Mouse (Mus musculus) thymus, postnatal 10 days (tissue): ENCODE data around the gene Med23.

Experiments used
- DNase-seq, 2 experiments: peaks; one replicate each; pipeline ENCODE4 v3.0.0; 2021; ENCODE audit warnings: low spot score in 2 of 2

Med23 gene

GRCm38 (mm10) chr10:24869760-24870290, at the start of gene Med23:
Med23 (plus strand) TSS chr10:24869986.
- DNase-seq = peak; percentile 90 to 94

DNA sequence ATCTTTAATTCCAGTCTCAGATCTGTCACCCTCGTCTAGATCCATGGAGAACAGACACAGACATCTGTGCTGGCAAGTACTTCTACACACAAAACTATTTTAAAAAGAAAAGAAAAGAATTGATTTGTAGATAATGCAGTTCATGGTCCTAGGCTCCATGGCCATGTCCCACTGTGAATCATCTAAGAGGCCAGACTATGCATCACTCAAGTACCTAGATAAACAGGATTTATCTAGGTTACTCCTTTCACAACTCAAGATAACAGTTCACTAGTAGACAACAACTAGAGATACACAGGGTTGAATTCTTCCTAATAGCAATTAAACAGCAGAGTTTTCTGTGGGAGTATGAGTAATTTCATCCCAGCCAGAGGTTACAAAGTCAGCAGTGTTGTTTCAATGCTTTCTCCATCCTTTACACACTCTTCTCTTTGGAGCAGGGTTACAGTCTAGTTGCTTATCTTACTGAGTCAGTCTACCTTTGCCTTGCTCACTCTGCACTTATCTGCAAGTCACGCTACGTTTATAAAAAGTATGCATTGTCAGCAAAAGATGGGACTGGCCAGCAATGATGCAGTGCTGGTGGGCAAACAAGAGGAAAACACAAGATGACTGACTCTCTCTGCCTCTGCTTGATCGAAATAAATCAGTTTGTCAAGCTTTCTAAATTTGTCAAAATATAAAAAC, 47.7 kb upstream of the Med23 start:
- no peak for DNase-seq

DNA sequence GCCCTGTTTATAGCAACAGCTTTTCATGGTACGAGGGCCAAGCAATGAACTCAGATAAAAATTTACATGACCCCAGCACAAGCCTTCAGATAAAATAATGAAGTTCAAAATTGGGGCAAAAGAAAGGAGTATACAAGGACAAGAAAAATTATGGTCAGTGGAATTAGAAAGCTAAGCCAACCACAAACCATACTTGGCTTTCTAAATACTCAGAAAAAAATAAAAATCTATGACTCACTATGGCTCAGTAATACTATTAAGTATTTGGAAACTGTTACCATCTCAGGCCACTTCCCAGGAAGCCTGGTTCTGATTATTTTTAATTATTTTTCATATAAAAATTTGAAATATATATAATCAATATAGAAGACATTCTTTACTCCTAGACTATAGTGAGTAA, 46.9 kb upstream of the Med23 start:
- DNase-seq = no peak

GRCm38 (mm10) chr10:24823265-24823664, 46.5 kb upstream of the Med23 start:
- no peak for DNase-seq

- DNase-seq = no peak
Observed at GRCm38 (mm10) chr10:24823697-24824535, 45.9 kb upstream of the Med23 start.

GRCm38 (mm10) chr10:24824621-24825020, 45.2 kb upstream of the Med23 start:
- no peak for DNase-seq

DNA sequence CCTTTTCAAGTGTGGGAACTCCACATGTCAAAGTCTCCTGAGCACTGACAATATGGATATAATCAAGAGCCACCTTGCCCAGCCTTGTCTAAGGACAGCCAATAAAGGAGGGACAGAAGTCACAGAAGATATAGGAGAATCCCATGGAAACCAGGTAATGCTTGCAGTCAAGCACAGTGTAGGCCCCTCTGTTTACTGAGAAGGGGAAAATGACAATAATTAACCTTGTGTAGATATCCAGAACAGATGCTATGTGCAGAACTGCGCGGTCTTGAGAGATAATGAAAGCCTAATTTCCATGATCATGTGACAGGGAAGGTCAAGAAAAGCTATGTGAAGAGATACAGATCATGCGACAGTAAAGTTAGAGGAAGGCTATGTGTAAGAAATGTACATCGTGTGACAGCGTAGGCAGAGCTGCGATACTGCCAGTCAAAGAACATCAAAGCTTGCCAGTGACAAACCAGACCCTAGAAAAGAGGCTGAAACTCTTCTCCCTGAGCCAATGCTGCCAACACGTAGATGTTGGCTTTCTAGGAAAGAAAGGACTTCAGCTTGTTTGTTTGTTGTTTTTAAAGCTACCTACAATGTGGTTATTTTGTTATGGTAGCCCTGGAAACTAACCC, 44.2 kb upstream of the Med23 start:
- DNase-seq = no peak

DNA sequence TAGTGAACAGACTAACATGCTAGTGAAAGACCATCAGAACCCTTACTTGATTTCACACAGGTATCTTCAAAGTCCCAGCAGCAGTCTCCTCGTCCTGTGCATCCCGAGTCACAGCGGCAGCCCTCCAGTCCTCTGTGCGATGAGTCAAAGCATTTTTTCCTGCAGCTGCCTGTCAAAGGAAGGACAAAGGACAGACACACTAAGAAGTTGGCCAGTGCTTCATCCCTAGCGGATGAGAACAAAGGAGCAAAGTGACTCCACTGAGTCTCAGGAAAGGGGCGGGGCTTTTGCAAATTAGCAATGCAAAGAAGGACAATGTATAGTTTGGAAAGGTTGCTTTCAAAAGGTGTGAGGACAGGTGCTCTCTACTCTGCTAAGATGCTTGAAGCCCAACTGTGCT, 43.7 kb upstream of the Med23 start:
- DNase-seq = no peak

DNA sequence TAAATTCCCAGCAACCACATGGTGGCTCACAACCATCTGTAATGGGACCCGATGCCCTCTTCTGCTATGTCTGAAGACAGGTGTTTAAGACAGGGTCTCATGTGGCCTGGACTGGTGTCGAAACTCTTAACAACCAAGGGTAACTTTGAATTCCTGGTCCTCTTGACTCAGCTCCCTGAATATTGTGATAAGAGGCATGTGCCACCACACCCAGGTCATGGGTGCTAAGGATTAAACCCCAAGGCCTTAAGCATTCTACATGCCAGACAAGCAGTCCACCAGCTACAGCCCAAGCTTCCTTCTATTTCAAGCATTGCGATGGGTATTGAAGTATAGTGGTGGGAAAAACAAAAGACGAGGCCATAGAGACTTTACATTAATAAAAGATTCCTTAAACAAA, 41.6 kb upstream of the Med23 start:
- DNase-seq = no peak

GRCm38 (mm10) chr10:24830448-24830847, 39.3 kb upstream of the Med23 start:
- no peak for DNase-seq

DNA sequence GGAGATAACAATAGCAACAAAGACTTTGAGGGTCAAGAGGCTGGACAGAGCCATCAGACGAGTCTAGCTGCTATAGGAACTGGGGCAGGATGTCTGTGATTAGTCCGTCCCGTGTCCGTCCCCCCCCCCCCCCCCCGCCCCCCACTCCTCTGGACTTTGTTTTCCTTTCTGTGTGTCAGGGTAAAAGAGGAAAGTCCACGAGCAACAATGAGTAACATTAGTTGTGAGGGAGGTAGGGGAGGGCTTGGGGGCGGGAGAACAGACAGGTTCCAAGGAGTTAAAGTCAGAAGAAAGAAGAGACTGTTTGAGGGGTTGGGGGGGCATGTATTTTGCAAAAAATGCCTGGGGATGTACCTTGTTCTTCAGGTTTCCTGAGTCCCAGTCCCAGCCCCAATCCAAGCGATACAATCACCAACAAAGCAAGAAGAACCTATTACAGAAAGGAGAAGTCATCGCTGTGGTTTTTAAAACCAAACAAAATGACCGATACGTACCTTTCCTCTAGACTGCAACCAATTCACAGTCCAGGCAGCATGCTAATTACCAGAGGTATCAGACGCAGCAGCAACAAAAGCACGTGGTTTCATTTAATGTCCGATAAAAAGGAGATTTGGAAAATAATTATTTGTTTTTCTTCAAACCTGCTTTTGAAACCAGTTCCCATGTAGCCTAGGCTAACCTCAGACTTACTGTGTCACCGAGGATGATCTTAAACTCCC, 38.2 kb upstream of the Med23 start:
- DNase-seq = no peak

- no peak for DNase-seq
Observed at GRCm38 (mm10) chr10:24832306-24832705, 37.5 kb upstream of the Med23 start.

DNA sequence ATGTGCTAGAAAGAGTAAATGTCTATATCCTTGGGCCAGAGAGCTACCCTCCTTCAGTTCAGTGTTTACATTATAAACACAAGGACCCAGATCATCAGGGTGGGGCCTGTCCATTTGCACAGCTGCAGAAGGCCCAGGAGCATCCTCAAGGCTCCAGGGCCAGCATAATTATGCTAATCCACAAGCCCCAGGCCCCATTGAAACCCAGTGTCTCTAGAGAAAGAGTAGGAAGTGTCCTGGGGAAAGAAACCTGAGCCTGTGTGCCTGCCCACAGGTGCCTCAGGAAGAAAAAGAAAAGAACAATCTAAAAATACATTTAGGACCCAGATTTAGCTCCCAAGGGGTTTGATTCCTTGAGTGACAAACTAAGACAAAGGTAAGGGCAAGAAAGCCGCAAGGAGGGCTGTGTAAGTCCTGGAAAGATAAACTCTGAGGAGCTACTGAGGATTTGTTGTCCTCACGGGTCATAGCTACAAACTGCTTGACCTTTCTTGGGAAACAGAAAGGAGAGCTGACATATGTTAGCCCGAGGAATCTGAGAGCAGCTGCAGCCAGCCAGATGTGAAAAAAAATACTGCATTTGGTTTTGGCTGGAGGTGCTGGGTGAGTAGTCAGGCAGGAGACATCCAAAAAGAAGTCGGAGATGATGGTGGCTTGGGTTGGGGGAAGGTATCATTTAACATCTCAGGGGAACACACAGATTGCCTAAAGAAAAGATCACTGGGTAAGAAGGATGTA, 35.0 kb upstream of the Med23 start:
- DNase-seq = no peak

- DNase-seq = no peak
Observed at GRCm38 (mm10) chr10:24835702-24836342, 34.0 kb upstream of the Med23 start.

DNA sequence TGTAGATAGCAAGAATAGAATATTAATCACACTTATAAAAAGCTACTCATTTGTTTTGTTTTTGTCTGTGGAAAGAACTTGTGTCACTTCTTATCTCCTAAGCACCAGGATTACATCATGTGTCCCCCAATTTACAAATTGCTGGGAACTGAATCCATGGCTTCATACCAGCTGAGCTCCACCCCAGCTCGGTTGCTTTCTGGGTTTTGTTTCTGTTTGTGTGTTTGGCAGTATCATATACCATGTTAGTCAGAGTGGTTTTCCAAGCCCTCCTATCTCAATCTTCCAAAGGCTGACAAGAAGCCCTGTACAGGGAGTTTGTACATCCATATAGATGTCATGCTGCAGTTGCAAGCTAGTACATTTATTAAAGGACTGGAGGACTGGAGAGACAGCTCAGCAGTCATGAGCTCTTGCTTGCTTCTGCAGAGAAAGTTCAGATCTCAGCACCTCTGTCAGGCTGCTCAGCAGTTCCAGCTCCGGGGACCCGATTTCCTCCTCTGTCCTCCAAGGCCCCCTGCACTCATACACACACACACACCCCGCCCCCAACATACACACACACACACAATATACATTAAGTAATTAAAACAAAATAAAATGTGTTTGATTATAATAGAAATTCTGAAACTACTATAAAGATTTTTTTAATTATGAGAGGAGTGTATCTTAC, 33.3 kb upstream of the Med23 start:
- no peak for DNase-seq

DNA sequence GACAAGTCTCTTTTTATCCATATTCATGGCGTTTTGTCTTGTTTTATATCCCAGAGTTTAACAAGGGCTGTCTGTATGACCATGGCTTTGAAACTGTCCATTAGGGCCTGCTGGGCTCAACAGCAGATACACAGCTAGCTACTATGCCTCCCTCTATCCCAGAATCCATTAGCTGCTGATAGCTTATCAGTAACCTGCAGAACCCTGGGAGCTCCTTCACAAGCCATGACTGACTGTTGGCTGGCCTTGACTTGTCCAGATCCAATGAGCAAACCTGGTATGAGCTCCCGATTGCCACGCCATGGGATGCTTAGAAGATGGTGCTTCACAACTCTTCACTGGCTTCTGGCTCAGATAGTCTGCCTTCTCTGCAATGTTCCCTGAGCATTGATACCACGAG, 29.0 kb upstream of the Med23 start:
- no peak for DNase-seq

DNA sequence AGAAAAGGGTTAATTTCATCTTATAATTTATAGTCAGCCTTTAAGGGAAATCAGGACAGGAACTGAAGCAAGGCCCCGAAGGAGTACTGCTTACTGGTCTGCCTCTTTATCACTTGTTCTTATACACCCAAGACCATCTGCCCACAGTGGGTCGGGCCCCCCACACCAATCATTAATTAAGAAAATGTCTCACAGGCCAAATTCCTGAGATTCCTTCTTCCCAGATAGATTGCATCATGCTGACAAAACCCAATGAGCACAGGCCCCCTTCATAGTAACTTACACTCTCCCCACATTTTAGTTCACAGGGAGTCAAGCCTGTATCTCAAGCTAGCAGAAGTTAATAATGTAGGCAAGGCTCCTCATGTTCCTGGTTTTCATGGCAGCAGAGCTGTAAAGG, 27.8 kb upstream of the Med23 start:
- no peak for DNase-seq

GRCm38 (mm10) chr10:24842676-24843075, 27.1 kb upstream of the Med23 start, which contains the start of gene Enpp3:
Enpp3 (minus strand) TSS chr10:24842823.
- DNase-seq = no peak

DNA sequence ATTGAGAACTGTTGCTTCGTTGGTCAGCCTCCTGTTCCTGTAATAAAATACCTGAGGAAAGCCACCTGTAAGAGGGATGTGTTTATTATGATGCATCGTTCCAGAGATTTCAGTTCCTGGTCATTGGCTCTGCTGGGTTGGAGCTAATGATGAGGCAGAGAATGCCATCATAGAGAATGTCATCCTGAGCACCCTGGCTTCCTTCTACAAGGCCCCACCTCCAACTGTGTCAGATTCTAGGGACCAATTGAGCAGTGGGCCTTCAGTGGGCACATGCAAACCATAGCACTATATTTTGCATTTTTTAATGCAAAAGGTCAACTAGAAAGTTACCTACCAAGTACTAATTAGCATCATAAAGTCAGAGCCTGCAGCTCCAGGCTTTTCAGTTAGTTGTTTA, 6.6 kb upstream of the Med23 start:
- DNase-seq = no peak

GRCm38 (mm10) chr10:24864434-24864833, 5.4 kb upstream of the Med23 start:
- peak in 1 of 2 experiments; percentile 12 for DNase-seq
